In the genomic region with DNA sequence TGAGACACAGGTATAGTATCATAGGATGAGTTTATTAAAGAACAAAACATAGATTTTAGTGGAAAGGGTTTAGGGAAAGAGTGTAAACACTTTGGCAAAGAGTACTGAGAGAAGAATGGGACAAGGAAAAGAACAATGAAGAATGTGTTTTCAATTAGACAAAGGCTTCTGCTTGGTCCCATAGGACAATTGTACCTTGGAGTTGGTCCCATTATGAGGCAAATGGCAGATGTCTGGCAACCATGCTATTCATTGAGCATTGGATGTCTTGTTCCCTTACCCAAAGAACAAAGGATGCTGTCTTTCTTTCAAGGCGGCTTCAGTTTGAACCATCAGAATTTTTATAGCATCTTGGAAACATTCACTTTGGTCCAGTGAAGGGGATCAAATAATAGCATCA, we compare ENCODE assay signal across 28 mouse cellular contexts. TPM values are rescaled to one million over a fixed set of nuclear protein-coding genes. Genes with fewer than 3 reads are reported as not detected.
DNase-seq lines count a peak whose midpoint lies in the region; TF ChIP-seq lines count a peak whose summit lies in the region.
"Had no signal": no experiment of that assay in that cellular context is flagged by ENCODE, and none has a peak within 500 bp of the region (broad histone marks: within the 10 kb centered on the region; RNA-seq: fewer than 3 reads in every experiment).

No protein-coding gene starts in this region.

- no peak for TF ChIP-seq CTCF in gastrocnemius, adult 2 months (IDR thresholded peaks at IDR 0.05)

- no peak overlapping the region for H3K4me3 ChIP-seq in gastrocnemius, adult 2 months
- H3K4me3 ChIP-seq: embryonic facial prominence, embryonic 12.5 days; heart, adult 2 months; heart, embryonic 12.5 days; layer of hippocampus, adult 2 months; midbrain, embryonic 13.5 days; neural tube, embryonic 13.5 days; stomach, embryonic 15.5 days had no signal

- DNase-seq in gastrocnemius, postnatal 14 days: peak; percentile 6
- no peak for DNase-seq in gastrocnemius, adult 2 months
- peak; percentile 7 for DNase-seq in left cerebral cortex, adult 11 months (ENCODE audit: low spot score)
- no peak for DNase-seq in left cerebral cortex, postnatal 36 days (ENCODE audit: low spot score in 2 of 2)
- DNase-seq in ZHBTc4 (ENCODE audit: low read depth, low spot score): peak; percentile 36
- peak; percentile 74 for DNase-seq in telencephalon, adult 2 months (ENCODE audit: low read depth, low spot score)
- no peak for DNase-seq in adrenal gland, postnatal 10 days
- DNase-seq: adrenal gland, postnatal 25 days; B cell, adult 2 months; cerebellum, adult 18-20 months; cerebellum, postnatal 36 days; embryo, embryonic 11 days; heart, adult 2 months; kidney, adult 9 months; kidney, postnatal 25 days; liver; lung, adult 2 months; lung, postnatal 10 days; thymus, postnatal 25 days had no signal

- intact Hi-C loops in gastrocnemius, postnatal 14 days (cut with DNase I; ENCODE audit: low total_unique reads): no loop called here
- intact Hi-C loops in gastrocnemius, adult 2 months (cut with DNase I): no loop called here
- intact Hi-C loops in left cerebral cortex, postnatal 36 days (cut with DNase I): no loop called here

- no peak overlapping the region for H3K27ac ChIP-seq in gastrocnemius, adult 2 months
- H3K27ac ChIP-seq: embryonic facial prominence, embryonic 12.5 days; heart, adult 2 months; hindbrain, embryonic 14.5 days; layer of hippocampus, adult 2 months; liver, embryonic 14.5 days; macrophage; midbrain, embryonic 13.5 days; neural tube, embryonic 13.5 days; stomach, embryonic 15.5 days had no signal

RNA-seq across cellular contexts. Expression of a gene that starts 55.8 kb away (rescaled TPM):
- under 1 TPM in 1 of 2 experiments, not detected in 1; 0.09 TPM for total RNA-seq in gastrocnemius, postnatal 14 days (2021)
- under 1 TPM in 1 of 2 experiments, not detected in 1; 0.03 TPM for total RNA-seq in gastrocnemius, adult 2 months (2021)
- total RNA-seq in left cerebral cortex, postnatal 36 days (2021): under 1 TPM; 0.77 to 0.96 TPM
- total RNA-seq in adrenal gland, postnatal 10 days (2021): under 1 TPM; 0.30 to 0.76 TPM

Comparison
In these comparisons a context has a peak if more than half of its experiments do, and no peak if none do; other contexts are left out.
1. DNase-seq: peak in gastrocnemius, postnatal 14 days (single experiment), left cerebral cortex, adult 11 months (single experiment), ZHBTc4 (single experiment) and telencephalon, adult 2 months (single experiment); none in gastrocnemius, adult 2 months (single experiment), left cerebral cortex, postnatal 36 days (0 of 2) and adrenal gland, postnatal 10 days (single experiment).